Comparison of ENCODE assay signal across 7 mouse cellular contexts in the genomic region with DNA sequence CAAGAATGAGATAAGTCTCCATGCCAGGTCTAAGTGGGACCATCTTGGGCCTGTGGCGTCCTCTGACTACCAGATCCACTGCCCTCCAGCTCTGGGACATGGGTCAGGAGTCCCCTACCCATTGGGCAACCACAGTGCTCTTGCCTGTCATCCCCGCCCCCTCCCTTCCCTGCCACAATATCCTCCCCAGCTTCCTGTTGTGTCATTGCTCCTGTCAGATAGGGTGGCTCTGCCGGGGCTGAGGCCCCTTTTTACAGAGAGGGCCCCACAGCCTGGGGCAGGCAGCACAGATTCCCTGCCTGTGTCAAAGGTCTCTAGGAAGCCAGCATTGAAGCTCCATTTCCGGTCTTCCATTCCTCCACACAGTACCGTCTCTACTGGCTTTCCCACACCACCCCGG.
DNase-seq lines count a peak whose midpoint lies in the region; ATAC-seq and TF ChIP-seq lines count a peak whose summit lies in the region.

No protein-coding gene starts in this region.

- peak overlapping the region; percentile 11; the same call in 1 of the 2 replicates for H3K9ac ChIP-seq in embryonic facial prominence, embryonic 12.5 days
- peak overlapping the region; percentile 74 for H3K9ac ChIP-seq in intestine, embryonic 16.5 days (ENCODE audit: low read depth, low read length)
- H3K9ac ChIP-seq in midbrain, embryonic 11.5 days (ENCODE audit: low read length), result peak overlapping the region; percentile 26; the same call in 1 of the 2 replicates

- peaks cover 62% of the 10 kb centered on the region for H3K36me3 ChIP-seq in G1E (replicated peaks)
- no peaks in the 10 kb centered on the region for H3K36me3 ChIP-seq in embryonic facial prominence, embryonic 12.5 days
- no peaks in the 10 kb centered on the region for H3K36me3 ChIP-seq in intestine, embryonic 16.5 days (ENCODE audit: control insufficient read depth, insufficient read depth, low read length)
- H3K36me3 ChIP-seq in midbrain, embryonic 11.5 days (ENCODE audit: control insufficient read depth, insufficient read depth, low read length), result no peaks in the 10 kb centered on the region

- H3K4me3 ChIP-seq in G1E (ENCODE audit: low read depth, low read length), result peak overlapping the region; percentile 75
- H3K4me3 ChIP-seq in embryonic facial prominence, embryonic 12.5 days, result peak overlapping the region; percentile 53; the same call in 1 of the 2 replicates
- H3K4me3 ChIP-seq in intestine, embryonic 16.5 days (ENCODE audit: low read length), result peak overlapping the region; percentile 57
- H3K4me3 ChIP-seq in midbrain, embryonic 11.5 days (ENCODE audit: low read depth, low read length), result no peak overlapping the region

- H3K4me1 ChIP-seq in G1E (ENCODE audit: insufficient read depth, low read depth, low read length), result peaks cover 96% of the 10 kb centered on the region
- H3K4me1 ChIP-seq in embryonic facial prominence, embryonic 12.5 days, result peaks cover 68% of the 10 kb centered on the region
- peaks cover 84% of the 10 kb centered on the region for H3K4me1 ChIP-seq in intestine, embryonic 16.5 days (ENCODE audit: control insufficient read depth, insufficient read depth, low read length)
- peaks cover 40% of the 10 kb centered on the region for H3K4me1 ChIP-seq in midbrain, embryonic 11.5 days (ENCODE audit: control insufficient read depth, insufficient read depth, low read length)

- H3K4me2 ChIP-seq in embryonic facial prominence, embryonic 12.5 days (replicated peaks), result peak overlapping the region; percentile 77
- H3K4me2 ChIP-seq in intestine, embryonic 16.5 days (ENCODE audit: low read depth, low read length), result peak overlapping the region; percentile 93
- peak overlapping the region; percentile 84 for H3K4me2 ChIP-seq in midbrain, embryonic 11.5 days

- WGBS in embryonic facial prominence, embryonic 12.5 days, result 31% methylated on average over 6 of the region's 6 CpGs
- 15% methylated on average over 6 of the region's 6 CpGs for WGBS in intestine, embryonic 16.5 days
- WGBS in midbrain, embryonic 11.5 days, result 54% methylated on average over 6 of the region's 6 CpGs

- H3K27ac ChIP-seq in embryonic facial prominence, embryonic 12.5 days, result peak overlapping the region; percentile 91
- peak overlapping the region; percentile 95 for H3K27ac ChIP-seq in intestine, embryonic 16.5 days (ENCODE audit: low read length)
- no peak overlapping the region for H3K27ac ChIP-seq in midbrain, embryonic 11.5 days (ENCODE audit: low read depth, low read length)

- no peaks in the 10 kb centered on the region for H3K27me3 ChIP-seq in G1E (ENCODE audit: insufficient read depth, low read length)
- H3K27me3 ChIP-seq in embryonic facial prominence, embryonic 12.5 days, result no peaks in the 10 kb centered on the region
- no peaks in the 10 kb centered on the region for H3K27me3 ChIP-seq in intestine, embryonic 16.5 days (replicated peaks; ENCODE audit: control insufficient read depth, insufficient read depth, low read length)
- no peaks in the 10 kb centered on the region for H3K27me3 ChIP-seq in midbrain, embryonic 11.5 days (ENCODE audit: control insufficient read depth, insufficient read depth, low read length)

- ATAC-seq in G1E (ENCODE audit: extremely low read depth, insufficient number of reproducible peaks, low FRiP score, poor library complexity, severe bottlenecking), result peak; percentile 56
- no peak for ATAC-seq in embryonic facial prominence, embryonic 12.5 days (ENCODE audit: insufficient number of reproducible peaks, insufficient read depth, low FRiP score, low TSS enrichment)
- ATAC-seq in intestine, embryonic 16.5 days, result peak; percentile 70
- no peak for ATAC-seq in midbrain, embryonic 11.5 days (ENCODE audit: low FRiP score)

- DNase-seq in G1E (ENCODE audit: low spot score), result peak; percentile 96
- no peak for DNase-seq in midbrain, embryonic 11.5 days (ENCODE audit: low spot score, missing footprints)
- DNase-seq in thymus, postnatal 4 days, result peak; percentile 82
- DNase-seq in MN1 (ENCODE audit: low spot score), result no peak
- no peak for DNase-seq in cerebellum, postnatal 14 days

- TF ChIP-seq CTCF in G1E (IDR thresholded peaks at IDR 0.05; ENCODE audit: low read depth, low read length), result no peak

- no peaks in the 10 kb centered on the region for H3K9me3 ChIP-seq in G1E (replicated peaks)
- H3K9me3 ChIP-seq in embryonic facial prominence, embryonic 12.5 days, result no peaks in the 10 kb centered on the region
- no peaks in the 10 kb centered on the region for H3K9me3 ChIP-seq in intestine, embryonic 16.5 days (ENCODE audit: control insufficient read depth, low read length)
- no peaks in the 10 kb centered on the region for H3K9me3 ChIP-seq in midbrain, embryonic 11.5 days (ENCODE audit: control insufficient read depth, low read length)

Comparison
In these comparisons a context has a peak if more than half of its experiments do, and no peak if none do; other contexts are left out.
1. ATAC-seq: peak in G1E (single experiment) and intestine, embryonic 16.5 days (single experiment); none in embryonic facial prominence, embryonic 12.5 days (single experiment) and midbrain, embryonic 11.5 days (single experiment).
2. DNase-seq: peak in G1E (single experiment) and thymus, postnatal 4 days (single experiment); none in midbrain, embryonic 11.5 days (single experiment), MN1 (single experiment) and cerebellum, postnatal 14 days (0 of 2).
3. H3K9ac ChIP-seq: peak in every context shown above with its lines; median percentile 74 in intestine, embryonic 16.5 days; 26 in midbrain, embryonic 11.5 days; 11 in embryonic facial prominence, embryonic 12.5 days.
4. Peak in every context shown above with its lines, with median percentiles within 50 percentile points of each other: H3K4me2 ChIP-seq.